Mouse (Mus musculus) left cerebral cortex, postnatal 4 days (tissue): ENCODE measurements around the gene Nprl3. TPM values are rescaled to one million over a fixed set of nuclear protein-coding genes. Genes with fewer than 3 reads are reported as not detected.
A peak's percentile ranks its signal among the peaks of the same experiment; 100 is the strongest.
"Not testable (repeated sequence)": the region's sequence is repeated elsewhere in the genome, so short reads cannot be mapped to it uniquely, and the experiment has no call there.

Source experiments
- DNase-seq: peaks from one replicate; pipeline ENCODE4 v3.0.0-alpha.2; 2022
- intact Hi-C: fragments of 180-260 bp; cut with DNase I; formaldehyde crosslinking; loops from one replicate; pipeline ENCODE4 v1.15.1; 2025
- total RNA-seq, 2 experiments: library from RNA; stranded (reverse); gene quantifications; 2 replicates each; pipeline ENCODE4 v1.2.3; 2021

Nprl3 gene
- 10 to 100 TPM; 51.0 to 57.6 TPM for total RNA-seq

- peak; percentile 97 for DNase-seq
- intact Hi-C loops, result no loop called here
Observed at GRCm38 (mm10) chr11:32267188-32267884, at the start of gene Nprl3. TSS of gene Nprl3 (minus strand) at chr11:32267707.

- DNase-seq, result no peak
- intact Hi-C loops, result no loop called here
Observed at GRCm38 (mm10) chr11:32316009-32316408, 48.5 kb upstream of the Nprl3 start.

DNA sequence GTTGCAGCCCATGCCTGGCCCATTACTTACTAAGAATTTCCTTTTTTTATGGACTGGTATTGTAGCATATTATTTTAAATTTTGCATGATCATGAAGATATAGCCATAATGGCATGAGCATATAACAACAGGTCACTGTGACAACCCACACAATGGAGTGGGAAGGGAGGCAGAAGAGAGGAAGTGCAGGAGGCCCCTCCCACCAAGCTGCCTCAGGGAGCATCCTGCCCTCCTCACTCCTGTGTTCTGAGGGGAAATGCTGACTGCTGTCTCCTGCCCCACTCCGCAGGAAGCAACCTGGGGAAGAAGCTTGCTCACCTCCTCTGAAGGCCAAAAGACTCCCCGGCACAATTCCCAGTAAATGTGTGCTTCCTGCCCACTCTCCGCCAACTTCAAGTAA, 42.4 kb upstream of the Nprl3 start:
- no peak for DNase-seq
- intact Hi-C loops, result no loop called here

- DNase-seq, result no peak
- intact Hi-C loops, result no loop called here
Observed at GRCm38 (mm10) chr11:32309446-32309845, 41.9 kb upstream of the Nprl3 start.

DNA sequence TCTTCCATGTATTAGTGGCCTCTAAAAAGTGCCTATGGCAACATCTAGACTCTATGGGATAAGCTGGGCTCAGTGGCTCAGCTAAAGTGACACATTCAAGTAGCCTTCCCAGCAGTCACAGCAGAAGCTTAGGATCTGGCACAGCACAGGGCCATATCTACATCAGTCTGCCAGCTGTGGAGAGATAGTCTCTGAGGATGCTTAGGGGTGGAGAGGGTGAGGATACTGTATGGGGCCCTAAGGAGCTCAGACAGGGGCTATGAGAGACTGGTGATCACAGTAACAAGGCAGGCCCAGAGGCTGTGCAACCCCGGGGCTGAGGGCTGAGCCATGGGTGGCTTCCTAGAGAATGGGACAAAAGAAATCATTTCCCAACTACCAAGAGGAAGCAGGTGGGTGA, 39.5 kb upstream of the Nprl3 start:
- no peak for DNase-seq
- intact Hi-C loops, result no loop called here

DNA sequence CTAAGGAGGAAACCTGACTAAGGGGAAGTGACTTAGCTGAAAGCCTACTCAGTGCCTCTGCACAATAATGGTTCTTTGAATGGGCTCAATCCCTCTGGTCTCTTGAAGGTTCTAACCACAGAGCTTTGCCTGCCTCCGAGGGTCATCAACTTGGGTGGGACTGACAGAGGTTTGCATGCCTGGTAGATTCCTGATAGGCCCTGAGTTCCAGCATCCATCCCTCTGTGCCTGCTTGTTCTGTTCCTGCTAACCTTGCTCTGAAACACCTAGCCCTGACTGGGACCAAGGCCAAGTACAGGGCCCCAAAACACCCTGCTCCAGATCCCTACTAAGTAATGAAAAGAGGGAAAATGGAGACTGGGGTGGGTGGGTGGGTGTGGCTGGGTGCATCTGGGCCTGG, 35.9 kb upstream of the Nprl3 start:
- DNase-seq, result no peak
- intact Hi-C loops, result no loop called here

GRCm38 (mm10) chr11:32302824-32303419, 35.4 kb upstream of the Nprl3 start:
- DNase-seq, result no peak
- intact Hi-C loops, result no loop called here

- DNase-seq, result no peak
- intact Hi-C loops, result no loop called here
Observed at GRCm38 (mm10) chr11:32301506-32301905, 34.0 kb upstream of the Nprl3 start.

DNA sequence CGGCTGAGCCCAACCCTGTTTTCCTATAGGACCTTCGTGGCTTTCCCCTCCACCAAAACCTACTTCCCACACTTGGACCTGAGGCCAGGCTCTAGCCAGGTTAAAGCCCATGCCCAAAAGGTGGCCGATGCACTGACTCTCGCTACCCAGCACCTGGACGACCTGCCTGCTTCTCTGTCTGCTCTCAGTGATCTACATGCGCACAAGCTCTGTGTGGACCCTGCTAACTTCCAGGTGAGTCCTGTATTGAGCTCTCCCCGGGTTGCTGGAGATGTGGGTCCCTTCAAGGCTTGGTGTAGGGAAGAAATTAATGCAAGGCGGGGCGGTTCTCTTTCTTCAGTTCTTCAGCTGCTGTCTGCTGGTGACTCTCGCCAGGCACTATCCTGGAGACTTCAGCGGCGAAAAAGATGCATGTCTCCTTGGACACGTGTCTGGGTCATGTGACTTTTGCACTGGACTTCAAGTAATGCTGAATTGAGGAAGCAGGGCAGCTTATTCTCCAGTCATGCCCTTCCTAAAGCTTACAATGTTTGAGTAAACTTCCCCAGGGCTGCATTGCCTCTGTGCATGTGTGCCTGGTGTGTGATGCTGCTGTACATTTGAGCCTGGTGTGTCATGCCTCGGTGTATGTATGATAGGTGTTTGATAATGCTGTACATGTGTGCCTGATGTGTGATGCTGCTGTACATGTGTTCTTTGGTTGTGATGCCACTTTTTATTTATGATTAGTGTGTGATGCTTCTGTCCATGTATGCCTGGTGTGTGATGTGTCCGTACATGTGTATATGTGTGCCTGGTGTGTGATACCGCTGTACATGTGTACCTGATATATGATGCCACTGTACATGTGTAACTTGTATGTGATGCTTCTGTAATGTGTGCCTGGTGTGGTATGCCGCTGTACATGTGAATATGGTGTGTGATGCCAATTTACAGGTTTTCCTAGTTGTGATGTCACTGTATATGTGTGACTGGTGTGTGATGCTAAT, 33.1 kb upstream of the Nprl3 start:
- intact Hi-C loops, result no loop called here
- no peak for DNase-seq

DNA sequence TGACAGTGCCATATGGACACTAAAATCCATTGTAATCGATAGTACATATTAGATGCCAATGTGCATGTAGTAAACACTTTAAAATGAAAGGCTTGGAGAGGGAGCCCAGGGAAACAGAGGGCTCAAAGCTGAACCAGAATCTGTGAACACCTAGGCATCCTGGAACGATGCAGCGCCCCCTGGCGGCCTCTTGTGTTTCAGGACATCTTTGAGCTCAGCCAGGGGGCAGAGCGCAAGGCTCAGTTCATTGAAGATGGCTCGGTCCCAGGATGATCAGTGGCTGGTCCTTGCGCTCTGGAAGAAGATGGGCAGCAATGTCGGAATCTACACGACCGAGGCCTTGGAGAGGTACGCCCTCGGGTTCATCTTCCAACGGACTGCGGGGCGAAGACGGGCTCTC, 32.4 kb upstream of the Nprl3 start, which contains the start of gene Hbq1a:
Hbq1a (plus strand) TSS at position 205 of the 400 bp plus-strand sequence.
- intact Hi-C loops, result not testable (repeated sequence)
- DNase-seq, result peak; percentile 71

GRCm38 (mm10) chr11:32298532-32298918, 31.0 kb upstream of the Nprl3 start:
- DNase-seq, result no peak

GRCm38 (mm10) chr11:32297866-32298531, 30.5 kb upstream of the Nprl3 start:
- intact Hi-C loops, result no loop called here
- no peak for DNase-seq

More at GRCm38 (mm10) chr11:32298532-32298918, 31.0 kb upstream of the Nprl3 start:
- intact Hi-C loops, result no loop called here

DNA sequence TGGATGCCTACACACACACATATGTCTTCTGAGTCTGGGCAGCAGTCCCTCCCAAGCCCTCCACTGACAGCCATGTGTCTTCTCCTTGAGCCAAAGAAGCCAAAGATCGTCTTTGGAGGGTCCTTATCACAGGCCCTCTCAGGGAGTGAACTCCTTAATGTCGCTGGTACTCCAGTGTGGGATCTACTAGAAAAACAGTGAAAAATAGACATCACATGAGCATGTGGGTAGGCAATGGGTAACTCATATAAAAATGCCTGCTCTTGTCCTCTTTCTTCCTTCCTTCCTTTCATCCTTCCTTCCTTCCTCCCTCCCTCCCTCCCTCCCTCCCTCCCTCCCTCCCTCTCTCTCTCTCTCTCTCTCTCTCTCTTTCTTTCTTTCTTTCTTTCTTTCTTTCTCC, 29.9 kb upstream of the Nprl3 start:
- DNase-seq, intact Hi-C loops: not testable (repeated sequence)

GRCm38 (mm10) chr11:32296203-32296602, 28.7 kb upstream of the Nprl3 start, which contains the start of gene Hba-a2:
TSS of gene Hba-a2 (plus strand) at chr11:32296489.
- intact Hi-C loops, DNase-seq: not testable (repeated sequence)

DNA sequence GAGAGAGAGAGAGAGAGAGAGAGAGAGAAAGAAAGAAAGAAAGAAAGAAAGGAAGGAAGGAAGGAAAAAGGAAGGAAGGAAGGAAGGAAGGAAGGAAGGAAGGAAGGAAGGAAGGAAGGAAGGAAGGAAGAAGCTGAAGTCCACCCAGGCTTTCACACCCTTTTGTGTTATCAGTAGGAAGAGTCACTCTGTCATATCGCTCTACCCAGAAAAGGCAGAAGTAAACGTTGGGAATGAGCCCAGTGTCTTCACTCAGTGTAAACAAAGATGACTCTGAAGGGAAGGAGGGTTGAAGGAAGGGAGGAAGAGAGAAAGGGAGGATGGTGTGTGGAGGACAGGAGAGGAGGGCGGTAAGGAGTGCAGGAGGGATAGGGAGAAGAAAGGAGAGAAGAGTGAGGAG, 26.0 kb upstream of the Nprl3 start:
- DNase-seq, intact Hi-C loops: not testable (repeated sequence)

- DNase-seq, result not testable (repeated sequence)
Observed at GRCm38 (mm10) chr11:32292819-32293218, 25.3 kb upstream of the Nprl3 start.

GRCm38 (mm10) chr11:32287493-32287825, 20.0 kb upstream of the Nprl3 start:
- intact Hi-C loops, result no loop called here
- DNase-seq, result no peak

More at GRCm38 (mm10) chr11:32292819-32293218, 25.3 kb upstream of the Nprl3 start:
- intact Hi-C loops, result not testable (repeated sequence)

DNA sequence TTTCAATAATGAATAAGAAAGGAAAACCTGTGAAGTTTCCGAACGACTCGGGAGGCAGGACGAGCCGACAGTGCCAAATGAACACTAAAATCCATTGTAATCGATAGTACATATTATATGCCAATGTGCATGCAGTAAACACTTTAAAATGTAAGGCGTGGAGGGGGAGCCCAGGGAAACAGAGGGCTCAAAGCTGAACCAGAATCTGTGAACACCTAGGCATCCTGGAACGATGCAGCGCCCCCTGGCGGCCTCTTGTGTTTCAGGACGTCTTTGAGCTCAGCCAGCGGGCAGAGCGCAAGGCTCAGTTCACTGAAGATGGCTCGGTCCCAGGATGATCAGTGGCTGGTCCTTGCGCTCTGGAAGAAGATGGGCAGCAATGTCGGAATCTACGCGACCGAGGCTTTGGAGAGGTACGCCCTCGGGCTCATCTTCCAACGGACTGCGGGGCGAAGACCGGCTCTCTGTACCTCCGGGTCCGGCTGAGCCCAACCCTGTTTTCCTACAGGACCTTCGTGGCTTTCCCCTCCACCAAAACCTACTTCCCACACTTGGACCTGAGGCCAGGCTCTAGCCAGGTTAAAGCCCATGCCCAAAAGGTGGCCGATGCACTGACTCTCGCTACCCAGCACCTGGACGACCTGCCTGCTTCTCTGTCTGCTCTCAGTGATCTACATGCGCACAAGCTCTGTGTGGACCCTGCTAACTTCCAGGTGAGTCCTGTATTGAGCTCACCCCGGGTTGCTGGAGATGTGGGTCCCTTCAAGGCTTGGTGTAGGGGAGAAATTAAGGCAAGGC, 19.4 kb upstream of the Nprl3 start, which contains the start of gene Hbq1b:
Hbq1b (plus strand) TSS at position 271 of the 798 bp plus-strand sequence.
- intact Hi-C loops, result not testable (repeated sequence)
- DNase-seq, result peak; percentile 84

DNA sequence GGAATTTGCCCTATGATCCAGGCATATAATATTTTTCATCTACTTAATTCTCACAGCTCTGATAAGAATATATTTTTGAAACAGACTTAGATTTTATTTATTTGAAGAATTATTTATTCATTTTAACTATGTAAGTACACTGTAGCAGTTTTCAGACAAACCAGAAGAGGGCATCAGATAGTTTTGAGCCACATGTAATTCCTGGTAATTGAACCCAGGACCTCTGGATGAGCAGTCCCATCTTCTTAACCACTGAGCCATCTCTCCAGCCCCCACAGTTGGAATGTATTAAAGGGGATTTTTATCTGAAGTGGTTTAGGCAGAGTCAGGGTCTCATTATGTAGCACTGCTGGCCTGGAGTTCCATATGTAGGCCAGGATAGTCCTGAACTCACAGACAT, 18.4 kb upstream of the Nprl3 start:
- DNase-seq, intact Hi-C loops: not testable (repeated sequence)
